Mouse (Mus musculus) T-helper 17 cell (primary cell): ENCODE measurements at regions not wholly inside any gene's neighbourhood (a gene's known extent, or its start where the extent isn't known, plus 50 kb on each side); places are given as distances from the start of the nearest gene placed in this dataset.

Experiments
- in situ Hi-C, 2 experiments: fragments of 300-600 bp; cut with MboI, MseI; formaldehyde crosslinking; loops; 1 replicate in 1 of 2; 2 replicates in 1 of 2; pipeline ENCODE4 v1.15.1; 2025; ENCODE audit warnings: high pct_unique_total_duplicates in 2 of 2

- in situ Hi-C loops, result no loop called here
Observed at GRCm38 (mm10) chr5:49909483-49909882, 149.3 kb downstream of the Adgra3 start.

- in situ Hi-C loops, result no loop called here
Observed at GRCm38 (mm10) chr5:49896106-49896505, 162.7 kb downstream of the Adgra3 start.

DNA sequence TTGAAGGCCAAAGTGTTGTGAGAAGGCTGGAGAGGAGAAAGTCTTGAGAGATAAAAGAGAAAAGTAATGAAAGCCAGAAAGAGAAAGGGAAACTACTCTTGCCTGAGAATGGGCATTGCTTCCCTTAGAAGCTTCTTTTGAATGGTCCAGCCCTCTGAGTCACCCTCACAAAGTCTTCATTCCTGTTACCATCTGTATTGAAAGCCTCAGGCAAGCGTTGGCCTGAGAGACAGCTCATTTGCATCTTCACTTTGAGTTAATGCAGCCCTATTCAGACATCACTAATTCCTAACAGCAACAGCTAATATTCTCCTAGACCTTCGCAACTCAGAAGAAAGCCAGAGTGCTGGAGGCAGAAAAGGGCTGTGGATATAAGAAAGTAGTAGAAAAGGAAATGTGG, 178.4 kb downstream of the Adgra3 start:
- in situ Hi-C loops, result no loop called here

- in situ Hi-C loops, result no loop called here
Observed at GRCm38 (mm10) chr5:49876240-49876639, 182.6 kb downstream of the Adgra3 start.

DNA sequence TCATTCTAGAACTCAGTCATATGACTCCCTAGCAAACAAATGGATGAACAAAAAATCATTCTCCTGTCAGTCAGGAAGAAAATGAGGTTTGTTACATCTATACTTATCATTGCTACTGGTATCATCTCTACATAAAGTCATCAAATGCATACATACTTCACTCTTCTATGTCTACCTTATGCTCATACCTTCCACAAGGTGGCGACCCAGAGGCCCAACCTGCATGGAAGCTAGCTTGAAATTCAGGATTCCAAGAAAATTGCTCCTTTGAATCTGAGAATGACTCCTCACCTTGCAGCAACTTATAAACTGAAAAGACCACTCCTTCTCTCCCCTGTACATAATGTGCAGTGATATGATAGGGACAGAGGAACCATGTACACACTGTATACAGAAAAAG, 201.6 kb downstream of the Adgra3 start:
- in situ Hi-C loops, result no loop called here

- in situ Hi-C loops, result no loop called here
Observed at GRCm38 (mm10) chr5:49856036-49856435, 202.8 kb downstream of the Adgra3 start.

- in situ Hi-C loops, result no loop called here
Observed at GRCm38 (mm10) chr5:49848680-49849079, 210.1 kb downstream of the Adgra3 start.

- in situ Hi-C loops, result no loop called here
Observed at GRCm38 (mm10) chr5:49848174-49848573, 210.6 kb downstream of the Adgra3 start.

- in situ Hi-C loops, result no loop called here
Observed at GRCm38 (mm10) chr5:49818832-49819231, 240.0 kb downstream of the Adgra3 start.

GRCm38 (mm10) chr5:49816751-49817150, 242.1 kb downstream of the Adgra3 start:
- in situ Hi-C loops, result no loop called here

DNA sequence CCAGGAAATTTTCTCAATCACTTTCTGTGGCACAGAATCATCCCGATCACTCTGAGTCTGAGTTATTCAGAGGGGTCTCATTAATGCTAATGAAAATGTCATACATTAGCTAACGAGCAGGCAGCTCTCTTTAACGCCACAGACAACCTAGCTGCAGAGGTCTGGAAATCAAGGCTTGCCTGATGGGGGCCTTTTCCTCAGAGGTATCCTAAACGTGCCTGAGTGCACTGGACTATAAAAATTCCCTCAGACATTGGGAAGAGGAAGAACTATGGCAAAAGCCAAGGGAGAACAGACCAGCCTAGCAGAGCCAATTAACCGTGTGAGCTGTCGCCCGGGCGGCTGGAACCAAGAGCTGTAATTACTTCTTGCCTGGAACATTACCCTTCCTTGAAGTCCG, 245.5 kb downstream of the Adgra3 start:
- in situ Hi-C loops, result no loop called here

- in situ Hi-C loops, result no loop called here
Observed at GRCm38 (mm10) chr5:49788494-49789160, 263.9 kb upstream of the Kcnip4 start.

DNA sequence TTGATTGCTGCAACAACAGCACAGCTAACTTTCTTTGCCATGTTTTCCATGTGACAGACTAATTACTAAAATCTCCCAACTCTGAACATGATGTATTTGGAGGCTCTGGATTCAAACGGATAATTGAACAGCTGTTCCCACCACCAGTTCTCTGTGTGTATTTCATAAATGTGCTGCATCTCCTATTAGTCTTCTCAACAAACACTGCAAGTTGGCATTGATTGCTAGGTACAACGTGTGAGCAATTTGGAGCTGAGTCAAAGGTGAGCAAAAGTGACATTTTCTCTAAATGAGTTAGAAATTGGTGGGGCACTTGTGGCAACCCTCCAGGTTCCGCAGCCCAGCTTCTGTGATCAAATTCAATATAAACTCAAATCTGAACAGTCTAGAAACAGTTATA, 259.0 kb upstream of the Kcnip4 start:
- in situ Hi-C loops, result no loop called here

DNA sequence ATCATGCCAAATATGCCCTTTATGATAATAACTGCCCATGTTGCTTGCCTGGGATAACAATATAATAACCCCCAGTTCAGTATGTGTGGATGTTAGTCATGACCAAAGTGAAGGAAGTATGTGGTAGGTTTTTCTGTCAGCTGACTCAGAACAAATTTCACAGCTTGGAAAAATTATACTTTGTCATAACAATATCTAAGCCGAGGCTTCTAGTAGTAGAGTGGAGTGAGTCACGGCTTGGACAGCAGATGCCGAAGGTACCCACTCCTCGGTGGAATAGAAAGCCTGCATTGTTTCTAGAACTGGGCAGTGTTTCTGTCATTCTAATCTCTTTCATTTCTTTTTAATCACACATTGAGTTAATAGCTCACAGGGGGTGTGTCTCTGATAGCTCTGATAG, 236.3 kb upstream of the Kcnip4 start:
- in situ Hi-C loops, result no loop called here

DNA sequence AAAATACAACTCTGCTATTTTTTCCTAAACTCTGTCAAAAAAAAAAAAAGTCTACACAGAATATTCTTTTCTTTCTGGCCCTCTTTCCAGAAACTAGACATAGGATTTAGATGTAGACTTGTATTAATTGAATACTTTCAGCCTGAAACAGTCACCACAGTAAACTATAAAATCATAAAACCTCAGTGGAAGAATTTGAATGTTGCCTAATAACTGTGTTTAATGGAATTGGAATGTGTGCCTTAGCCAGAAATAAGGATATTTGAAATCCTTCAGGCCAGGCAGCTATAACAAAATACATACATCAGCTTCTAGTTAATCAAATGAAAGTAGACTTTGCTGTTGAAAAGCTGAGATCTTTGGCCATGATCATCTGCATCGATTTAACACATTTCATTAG, 230.8 kb upstream of the Kcnip4 start:
- in situ Hi-C loops, result no loop called here

GRCm38 (mm10) chr5:49712607-49713006, 187.9 kb upstream of the Kcnip4 start:
- in situ Hi-C loops, result no loop called here

DNA sequence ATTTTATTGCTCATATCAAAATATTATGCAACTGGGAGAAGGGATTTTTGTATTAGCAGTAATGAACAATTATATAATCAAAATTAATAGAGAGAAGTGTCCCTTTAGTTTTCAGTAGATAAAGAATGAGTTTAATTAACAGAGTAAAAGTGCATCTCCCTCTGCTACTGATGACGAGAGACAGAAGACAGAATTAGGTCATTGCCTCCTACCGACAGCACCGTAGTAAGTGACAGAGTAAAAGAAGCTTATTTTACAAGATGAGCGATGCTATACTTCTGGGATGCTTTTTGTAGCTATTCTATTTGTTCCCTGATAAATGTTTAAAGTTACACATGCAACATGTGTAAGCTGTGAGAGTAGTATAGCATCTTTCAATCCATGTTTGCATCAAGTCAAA, 157.4 kb upstream of the Kcnip4 start:
- in situ Hi-C loops, result loop anchor here in 1 of 2 experiments (5.0 kb wide), 1 partner anchor 90 kb away; no protein-coding TSS in a partner anchor

DNA sequence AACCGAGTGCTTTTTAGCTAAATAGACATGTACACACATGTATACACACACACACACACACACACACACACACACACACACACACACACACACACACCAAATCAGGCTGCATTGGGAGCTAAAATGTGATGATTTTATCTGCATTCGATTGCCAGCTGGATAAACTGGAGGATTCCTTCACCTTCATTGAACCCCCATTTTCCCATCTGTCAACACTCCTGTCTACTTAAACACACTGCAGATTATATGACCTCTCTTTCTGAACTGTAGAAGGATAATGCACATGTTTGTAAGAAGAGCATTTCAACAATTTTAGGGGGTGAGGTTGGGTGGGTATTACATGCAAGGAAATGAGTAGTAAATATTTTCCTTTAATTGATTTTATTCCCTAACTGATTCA, 156.8 kb upstream of the Kcnip4 start:
- in situ Hi-C loops, result loop anchor here in 1 of 2 experiments (5.0 kb wide), 1 partner anchor 91 kb away; no protein-coding TSS in a partner anchor

DNA sequence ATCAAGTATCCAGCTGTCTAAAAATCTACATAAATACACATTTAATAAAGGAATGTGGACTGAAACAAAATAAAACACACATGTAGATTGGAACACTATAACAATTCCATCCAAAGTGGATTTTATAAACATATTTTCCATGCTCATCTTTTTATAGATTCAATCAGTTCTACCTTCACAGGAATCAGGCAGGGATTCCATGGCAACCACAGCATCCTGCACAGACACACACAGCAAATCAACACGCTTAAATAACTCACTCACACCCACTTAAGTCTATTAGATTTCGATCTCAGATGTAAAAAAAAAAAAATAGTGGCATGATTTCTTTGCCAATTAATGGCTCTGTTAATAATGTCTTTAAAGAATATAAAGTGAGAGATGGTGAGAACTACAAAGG, 151.2 kb upstream of the Kcnip4 start:
- in situ Hi-C loops, result no loop called here

DNA sequence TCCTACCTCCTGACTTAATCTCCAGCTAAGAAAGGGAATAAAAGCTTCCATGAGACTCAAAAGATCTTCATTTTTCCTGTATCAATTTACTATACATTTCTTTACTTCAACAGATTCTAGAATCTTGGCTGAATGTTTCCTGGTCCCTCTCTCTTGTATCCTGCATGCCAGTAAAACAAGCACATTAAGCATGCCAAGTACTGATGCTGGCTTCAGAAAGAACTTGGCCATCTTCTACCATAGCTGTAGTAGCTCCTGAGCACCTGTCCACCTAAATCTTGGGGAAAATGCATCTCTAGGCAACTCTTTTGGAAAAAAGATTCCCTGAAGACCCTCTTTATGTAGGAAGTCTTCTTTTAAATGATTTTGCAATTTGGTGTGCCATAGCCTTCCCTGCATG, 140.5 kb upstream of the Kcnip4 start:
- in situ Hi-C loops, result no loop called here

GRCm38 (mm10) chr5:49663928-49664327, 139.2 kb upstream of the Kcnip4 start:
- in situ Hi-C loops, result no loop called here

DNA sequence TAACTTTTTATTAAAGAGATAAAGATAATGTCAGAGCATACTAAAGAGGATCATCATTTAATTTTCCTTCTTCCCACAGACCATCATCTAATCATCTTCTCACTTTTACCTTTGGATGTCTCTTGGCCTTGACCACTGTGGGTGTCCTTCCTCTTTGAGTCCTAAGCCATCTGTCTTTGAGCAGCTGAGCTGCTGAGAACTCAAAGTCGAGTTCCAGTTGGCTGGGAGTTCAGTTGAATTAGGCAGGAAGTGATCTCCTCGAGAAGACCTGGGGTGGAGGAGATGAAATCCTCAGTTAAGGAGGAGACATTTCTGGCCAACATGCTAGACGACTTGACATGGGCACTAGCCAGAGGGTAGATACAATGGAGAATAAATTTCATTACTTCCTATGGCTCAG, 137.4 kb upstream of the Kcnip4 start:
- in situ Hi-C loops, result no loop called here

DNA sequence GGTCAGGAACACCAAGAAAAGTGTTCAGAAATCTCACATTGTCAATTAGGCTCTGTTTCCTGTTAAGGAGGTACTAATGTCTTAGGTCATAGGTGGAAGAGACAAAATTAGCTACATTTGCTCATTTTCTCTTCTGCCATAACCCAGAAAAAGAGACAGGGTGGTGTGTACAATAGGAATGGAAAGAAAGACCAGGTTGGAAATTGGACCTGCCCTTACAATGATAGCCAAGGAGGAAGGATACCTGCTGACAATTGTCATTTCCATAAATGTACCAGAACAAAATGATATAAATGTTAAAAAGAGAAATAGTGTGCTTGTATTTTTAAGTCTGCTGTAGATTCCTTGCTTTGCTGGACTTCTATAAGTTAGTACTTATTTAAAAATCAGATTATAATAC, 135.9 kb upstream of the Kcnip4 start:
- in situ Hi-C loops, result no loop called here

DNA sequence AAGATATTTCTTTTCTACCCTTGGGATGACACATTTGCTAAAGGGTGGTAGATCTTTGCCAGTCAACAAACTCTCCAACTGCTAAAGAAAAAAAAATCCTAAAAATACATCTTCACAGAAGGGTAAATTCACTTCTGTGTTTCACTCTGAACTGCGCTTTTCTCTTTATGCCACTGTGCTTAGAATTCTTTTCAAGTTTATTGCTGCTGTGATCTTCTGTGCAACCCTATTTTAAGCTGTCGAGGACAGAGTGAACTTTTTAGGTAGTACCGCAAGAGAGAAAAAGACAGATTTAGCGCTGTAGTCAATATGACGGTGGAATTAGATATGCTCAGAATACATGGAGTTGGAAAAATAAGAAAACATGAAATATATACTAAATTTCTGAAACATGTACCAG, 126.2 kb upstream of the Kcnip4 start:
- in situ Hi-C loops, result no loop called here
